Mouse (Mus musculus) kidney, embryonic 16.5 days (tissue): ENCODE results near the gene Dhdds. TPM values are rescaled to one million over a fixed set of nuclear protein-coding genes. Genes with fewer than 3 reads are reported as not detected.
"Not testable (repeated sequence)": the region's sequence is repeated elsewhere in the genome, so short reads cannot be mapped to it uniquely, and the experiment has no call there.

Source experiments
- ATAC-seq: fragments of 200-750 bp; cut with Nextera tagmentation; 2 replicates; pipeline ENCODE4 v1.8.0; 2017; ENCODE audit warnings: moderate TSS enrichment; ENCODE audit not compliant: low FRiP score, low TSS enrichment
- H3K27ac ChIP-seq: fragments of 300-500 bp; sonication (generic); 2 replicates; pipeline ENCODE4 v1.5.1; 2014; ENCODE audit warnings: low read length
- H3K27me3 ChIP-seq: fragments of 300-500 bp; sonication (generic); 2 replicates; pipeline ENCODE4 v1.6.1; 2014; ENCODE audit warnings: low read length, control low read depth, mixed read lengths; ENCODE audit not compliant: insufficient read depth
- H3K36me3 ChIP-seq: fragments of 300-500 bp; sonication (generic); 2 replicates; pipeline ENCODE4 v1.6.1; 2014; ENCODE audit warnings: low read length, control low read depth, mixed read lengths; ENCODE audit not compliant: insufficient read depth
- H3K4me1 ChIP-seq: fragments of 300-500 bp; sonication (generic); 2 replicates; pipeline ENCODE4 v1.6.1; 2014; ENCODE audit warnings: low read length, control low read depth, mixed read lengths; ENCODE audit not compliant: insufficient read depth
- H3K4me2 ChIP-seq: fragments of 300-500 bp; sonication (generic); replicated peaks from 2 replicates; pipeline ENCODE4 v1.6.1; 2014; ENCODE audit warnings: low read depth, low read length
- H3K4me3 ChIP-seq: fragments of 300-500 bp; sonication (generic); 2 replicates; pipeline ENCODE4 v1.5.1; 2014; ENCODE audit warnings: mild to moderate bottlenecking, low read length
- H3K9ac ChIP-seq: fragments of 300-500 bp; sonication (generic); replicated peaks from 2 replicates; pipeline ENCODE4 v1.6.1; 2014; ENCODE audit warnings: low read length
- H3K9me3 ChIP-seq: fragments of 300-500 bp; sonication (generic); 2 replicates; pipeline ENCODE4 v1.6.1; 2016; ENCODE audit warnings: low read length, control low read depth
- WGBS: fragments of 180-500 bp; shearing (Covaris S2); extraction: QIAGEN DNeasy Blood & Tissue Kit; methylation state at CpG from one replicate; pipeline ENCODE4 v1.1.7; 2014; 5-methylcytosine and 5-hydroxymethylcytosine counted together
- polyA plus RNA-seq: library from polyadenylated mRNA; unstranded; fragments of >200 nt; fragmentation: Nextera tagmentation; extraction: Ambion mirVana; gene quantifications from 2 replicates; pipeline ENCODE4 v1.2.1, GENCODE M21; 2015

The Dhdds gene
- polyA plus RNA-seq, 1 experiment from 2014 or later = 51.7 TPM

DNA sequence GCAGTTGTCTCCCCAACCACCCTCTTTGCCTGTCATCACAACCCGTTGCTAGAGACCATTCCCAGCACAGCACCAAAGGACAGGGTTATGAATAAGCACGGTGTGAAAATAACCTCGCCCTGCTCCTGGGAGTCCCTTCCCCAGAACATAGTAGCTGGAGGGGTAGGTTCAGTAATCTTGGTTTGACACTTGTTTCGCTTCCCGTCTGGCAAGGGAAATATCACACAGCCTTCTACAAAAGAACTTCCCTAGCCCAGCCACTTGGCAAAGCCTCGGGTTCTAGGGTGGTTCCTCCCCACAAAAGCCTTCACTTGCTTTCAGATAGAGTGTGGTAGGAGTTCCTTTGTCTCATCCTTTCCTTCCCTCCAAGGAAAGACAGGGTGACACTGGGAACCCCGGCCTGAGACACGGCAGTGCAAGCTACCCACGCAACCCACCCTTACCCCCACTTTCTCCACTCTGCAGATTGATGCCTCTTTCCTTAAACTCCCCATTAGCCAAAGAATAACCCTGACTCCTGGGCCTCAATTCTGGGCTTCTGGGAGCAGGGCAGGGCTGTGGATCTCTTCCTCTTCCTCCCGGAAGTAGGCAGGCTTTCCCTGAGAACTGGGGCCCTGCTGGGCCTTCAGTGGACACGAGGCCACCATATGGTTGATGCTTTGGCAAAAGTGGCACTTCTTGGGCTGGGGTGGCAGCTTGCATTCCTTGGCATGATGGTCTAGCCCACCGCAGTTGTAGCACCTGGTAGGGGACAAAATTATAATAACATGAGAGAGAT lies 5.1 kb upstream of the Dhdds start:
- Histone ChIP-seq H3K27me3 (no peaks in the 10 kb centered on the region), H3K36me3 (no peaks in the 10 kb centered on the region), H3K4me2 (no peak overlapping the region), H3K4me3 (no peak overlapping the region), H3K9ac (no peak overlapping the region), H3K9me3 (no peaks in the 10 kb centered on the region), H3K27ac (no peak overlapping the region), H3K4me1 (0 out of 2 replicates have a peak, but pooled peaks cover 2% of the 10 kb centered on the region)
- no peak for ATAC-seq
- WGBS = 85% methylated on average over 12 of the region's 12 CpGs

GRCm38 (mm10) chr4:134002903-134003302 lies 2.2 kb upstream of the Dhdds start:
- 65% methylated on average over 5 of the region's 5 CpGs for WGBS

DNA sequence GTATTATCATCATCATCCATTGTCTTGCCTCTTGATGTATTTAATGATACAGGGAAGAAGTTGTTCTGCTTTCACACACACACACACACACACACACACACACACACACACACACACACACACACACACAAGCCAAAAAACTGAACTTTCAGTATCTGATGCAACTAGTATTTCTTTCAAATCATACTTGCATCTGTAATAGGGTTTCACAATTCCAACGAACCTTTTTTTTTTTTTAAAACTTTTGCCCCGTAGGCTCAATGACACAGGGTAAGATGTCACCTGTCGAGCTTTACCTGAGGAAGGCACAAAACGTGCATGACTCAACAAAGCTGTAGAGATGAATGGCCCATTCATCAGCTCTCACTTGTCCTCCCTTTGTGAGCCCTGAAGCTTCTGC lies 1.5 kb upstream of the Dhdds start:
- Histone ChIP-seq H3K4me1 (peaks cover 11% of the 10 kb centered on the region; the same call in 1 of the 2 replicates), H3K9ac (no peak overlapping the region), H3K36me3 (no peaks in the 10 kb centered on the region), H3K9me3 (no peaks in the 10 kb centered on the region), H3K4me2 (no peak overlapping the region), H3K4me3 (no peak overlapping the region), H3K27ac (no peak overlapping the region), H3K27me3 (no peaks in the 10 kb centered on the region)
- WGBS = 59% methylated on average over 4 of the region's 4 CpGs
- no peak for ATAC-seq

More at GRCm38 (mm10) chr4:134002903-134003302, 2.2 kb upstream of the Dhdds start:
- ATAC-seq = no peak
- H3K4me1 ChIP-seq = peaks cover 11% of the 10 kb centered on the region; the same call in 1 of the 2 replicates
- H3K9me3 ChIP-seq = no peaks in the 10 kb centered on the region
- H3K4me3 ChIP-seq = no peak overlapping the region
- no peak overlapping the region for H3K9ac ChIP-seq
- no peak overlapping the region for H3K4me2 ChIP-seq
- no peaks in the 10 kb centered on the region for H3K36me3 ChIP-seq
- H3K27ac ChIP-seq = no peak overlapping the region
- H3K27me3 ChIP-seq = no peaks in the 10 kb centered on the region

DNA sequence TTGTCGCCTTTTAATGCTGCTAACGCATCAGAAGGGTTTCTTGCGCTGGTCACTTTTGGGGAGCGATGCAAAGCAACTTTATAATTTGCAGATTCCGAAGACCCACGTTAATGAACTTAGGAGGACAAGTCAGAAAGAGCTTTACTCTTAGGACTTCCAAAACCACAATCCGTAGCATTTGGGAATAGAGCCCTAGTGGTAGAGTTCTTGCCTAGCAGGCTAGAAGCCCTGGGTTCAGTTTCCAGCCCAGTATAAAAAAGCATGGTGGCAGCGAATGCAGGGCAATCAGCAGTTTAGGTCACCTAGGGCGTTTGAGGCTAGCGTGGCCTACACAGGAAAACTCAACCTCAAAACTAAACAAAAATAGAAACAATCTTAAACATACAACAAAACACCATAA lies 992 bp upstream of the Dhdds start:
- 44% methylated on average over 10 of the region's 10 CpGs for WGBS
- H3K27me3 ChIP-seq = no peaks in the 10 kb centered on the region
- H3K9ac ChIP-seq = no peak overlapping the region
- H3K4me3 ChIP-seq = no peak overlapping the region
- H3K27ac ChIP-seq = no peak overlapping the region
- H3K9me3 ChIP-seq = no peaks in the 10 kb centered on the region
- H3K4me2 ChIP-seq = no peak overlapping the region
- ATAC-seq = no peak
- H3K36me3 ChIP-seq = 0 out of 2 replicates have a peak, but pooled peaks cover under 1% of the 10 kb centered on the region
- H3K4me1 ChIP-seq = peaks cover 11% of the 10 kb centered on the region; the same call in 1 of the 2 replicates

DNA sequence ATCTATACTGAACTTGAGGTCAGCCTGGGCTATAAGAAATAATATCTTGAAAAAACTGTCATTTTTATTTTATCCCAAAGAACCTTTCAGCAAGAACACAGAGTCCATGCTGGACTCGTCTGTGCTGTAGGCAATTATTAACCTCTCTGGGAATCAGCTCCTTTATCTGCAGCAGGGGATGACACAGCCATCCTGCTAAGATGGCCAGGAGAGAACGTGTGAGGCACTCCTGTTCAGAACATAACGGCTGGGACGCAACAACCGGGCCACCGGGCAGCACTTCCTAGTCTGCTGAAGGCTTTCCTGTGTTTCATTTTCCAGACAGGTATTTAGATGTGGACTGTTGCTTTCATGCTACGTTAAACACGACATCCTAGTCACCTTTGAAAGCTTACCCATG lies 6.0 kb downstream of the Dhdds start:
- peaks cover 8% of the 10 kb centered on the region; the same call in 1 of the 2 replicates for H3K4me1 ChIP-seq
- no peak for ATAC-seq
- H3K9me3 ChIP-seq = no peaks in the 10 kb centered on the region
- peaks cover 27% of the 10 kb centered on the region for H3K36me3 ChIP-seq
- no peak overlapping the region for H3K9ac ChIP-seq
- H3K27me3 ChIP-seq = no peaks in the 10 kb centered on the region
- 76% methylated on average over 8 of the region's 8 CpGs for WGBS
- H3K27ac ChIP-seq = no peak overlapping the region
- no peak overlapping the region for H3K4me2 ChIP-seq
- H3K4me3 ChIP-seq = no peak overlapping the region

GRCm38 (mm10) chr4:133991087-133991660 lies 9.5 kb downstream of the Dhdds start:
- no peak overlapping the region for H3K27ac ChIP-seq
- H3K36me3 ChIP-seq = peaks cover 37% of the 10 kb centered on the region
- no peaks in the 10 kb centered on the region for H3K9me3 ChIP-seq
- WGBS = 82% methylated on average over 13 of the region's 13 CpGs
- no peak overlapping the region for H3K4me3 ChIP-seq
- H3K9ac ChIP-seq = no peak overlapping the region
- no peaks in the 10 kb centered on the region for H3K27me3 ChIP-seq
- H3K4me1 ChIP-seq = 0 out of 2 replicates have a peak, but pooled peaks cover 5% of the 10 kb centered on the region
- no peak overlapping the region for H3K4me2 ChIP-seq
- ATAC-seq = no peak

- Histone ChIP-seq H3K4me2 (no peak overlapping the region), H3K9ac (no peak overlapping the region), H3K9me3 (no peaks in the 10 kb centered on the region), H3K27me3 (no peaks in the 10 kb centered on the region), H3K27ac (no peak overlapping the region), H3K36me3 (peaks cover 39% of the 10 kb centered on the region), H3K4me3 (no peak overlapping the region), H3K4me1 (0 out of 2 replicates have a peak, but pooled peaks cover 5% of the 10 kb centered on the region)
- 71% methylated on average over 4 of the region's 4 CpGs for WGBS
- no peak for ATAC-seq
Measured at GRCm38 (mm10) chr4:133990035-133990434, 10.7 kb downstream of the Dhdds start.

DNA sequence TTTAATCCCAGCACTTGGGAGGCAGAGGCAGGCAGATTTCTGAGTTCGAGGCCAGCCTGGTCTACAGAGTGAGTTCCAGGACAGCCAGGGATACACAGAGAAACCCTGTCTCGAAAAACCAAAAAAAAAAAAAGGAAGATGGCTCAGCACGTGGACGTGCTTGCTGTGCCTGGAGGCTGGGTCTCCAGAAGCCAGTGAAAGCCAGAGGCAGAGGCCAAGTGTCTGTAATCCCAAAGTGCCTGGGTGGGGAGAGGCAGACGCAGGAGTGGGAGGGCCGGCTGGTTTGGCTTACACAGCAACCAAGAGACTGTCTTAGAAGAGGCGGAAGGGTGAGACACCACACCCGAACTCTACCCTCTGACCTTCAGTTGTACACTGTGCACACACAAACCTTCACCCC lies 12.4 kb downstream of the Dhdds start:
- 84% methylated on average over 8 of the region's 8 CpGs for WGBS
- H3K4me1 ChIP-seq, H3K27ac ChIP-seq, H3K4me3 ChIP-seq, H3K4me2 ChIP-seq, H3K27me3 ChIP-seq, H3K9ac ChIP-seq, ATAC-seq, H3K9me3 ChIP-seq: not testable (repeated sequence)
- peaks cover 31% of the 10 kb centered on the region for H3K36me3 ChIP-seq

GRCm38 (mm10) chr4:133982936-133983335 lies 17.8 kb downstream of the Dhdds start:
- Histone ChIP-seq H3K4me3 (no peak overlapping the region), H3K27me3 (no peaks in the 10 kb centered on the region), H3K9ac (no peak overlapping the region), H3K4me2 (no peak overlapping the region), H3K27ac (no peak overlapping the region), H3K9me3 (no peaks in the 10 kb centered on the region), H3K36me3 (peaks cover 35% of the 10 kb centered on the region), H3K4me1 (no peaks in the 10 kb centered on the region)
- ATAC-seq = no peak
- 88% methylated on average over 13 of the region's 13 CpGs for WGBS

GRCm38 (mm10) chr4:133980496-133980895 lies 20.2 kb downstream of the Dhdds start:
- H3K9me3 ChIP-seq = no peaks in the 10 kb centered on the region
- peaks cover 28% of the 10 kb centered on the region for H3K36me3 ChIP-seq
- H3K4me3 ChIP-seq = no peak overlapping the region
- no peaks in the 10 kb centered on the region for H3K4me1 ChIP-seq
- H3K9ac ChIP-seq = no peak overlapping the region
- WGBS = 76% methylated on average over 5 of the region's 5 CpGs
- no peak for ATAC-seq
- no peak overlapping the region for H3K27ac ChIP-seq
- no peaks in the 10 kb centered on the region for H3K27me3 ChIP-seq
- no peak overlapping the region for H3K4me2 ChIP-seq
